Mouse (Mus musculus) liver, embryonic 12.5 days (tissue): ENCODE measurements around the gene Adcy9. TPM values are rescaled to one million over a fixed set of nuclear protein-coding genes. Genes with fewer than 3 reads are reported as not detected.

Source experiments
- ATAC-seq: fragments of 200-750 bp; cut with Nextera tagmentation; 2 replicates; pipeline ENCODE4 v1.8.0; 2017; ENCODE audit warnings: moderate number of reproducible peaks, mild to moderate bottlenecking, moderate library complexity
- H3K27ac ChIP-seq: fragments of 300-500 bp; sonication (generic); 2 replicates; pipeline ENCODE4 v1.5.1; 2016; ENCODE audit warnings: mild to moderate bottlenecking
- H3K27me3 ChIP-seq: fragments of 300-500 bp; sonication (generic); replicated peaks from 2 replicates; pipeline ENCODE4 v1.6.1; 2016; ENCODE audit warnings: mild to moderate bottlenecking, moderate library complexity
- H3K36me3 ChIP-seq: fragments of 300-500 bp; sonication (generic); 2 replicates; pipeline ENCODE4 v1.6.1; 2016; ENCODE audit warnings: mild to moderate bottlenecking, moderate library complexity
- H3K4me1 ChIP-seq: fragments of 300-500 bp; sonication (generic); 2 replicates; pipeline ENCODE4 v1.6.1; 2016
- H3K4me2 ChIP-seq: fragments of 300-500 bp; sonication (generic); 2 replicates; pipeline ENCODE4 v1.6.1; 2016; ENCODE audit warnings: mild to moderate bottlenecking, moderate library complexity
- H3K4me3 ChIP-seq: fragments of 300-500 bp; sonication (generic); 2 replicates; pipeline ENCODE4 v1.5.1; 2016; ENCODE audit warnings: mild to moderate bottlenecking, moderate library complexity
- H3K9ac ChIP-seq: fragments of 300-500 bp; sonication (generic); 2 replicates; pipeline ENCODE4 v1.6.1; 2016; ENCODE audit warnings: mild to moderate bottlenecking, moderate library complexity
- H3K9me3 ChIP-seq: fragments of 300-500 bp; sonication (generic); replicated peaks from 2 replicates; pipeline ENCODE4 v1.6.1; 2016; ENCODE audit warnings: mild to moderate bottlenecking, moderate library complexity
- WGBS: fragments of 180-500 bp; shearing (Covaris S2); methylation state at CpG from one replicate; pipeline ENCODE4 v1.1.7; 2016; ENCODE audit not compliant: insufficient replicate concordance; 5-methylcytosine and 5-hydroxymethylcytosine counted together
- polyA plus RNA-seq: library from polyadenylated mRNA; unstranded; fragments of >200 nt; fragmentation: Nextera tagmentation; extraction: Ambion mirVana; gene quantifications from 2 replicates; pipeline ENCODE4 v1.2.1, GENCODE M21; 2016

Adcy9 gene
- polyA plus RNA-seq, 1 experiment from 2014 or later = 1.6 TPM

DNA sequence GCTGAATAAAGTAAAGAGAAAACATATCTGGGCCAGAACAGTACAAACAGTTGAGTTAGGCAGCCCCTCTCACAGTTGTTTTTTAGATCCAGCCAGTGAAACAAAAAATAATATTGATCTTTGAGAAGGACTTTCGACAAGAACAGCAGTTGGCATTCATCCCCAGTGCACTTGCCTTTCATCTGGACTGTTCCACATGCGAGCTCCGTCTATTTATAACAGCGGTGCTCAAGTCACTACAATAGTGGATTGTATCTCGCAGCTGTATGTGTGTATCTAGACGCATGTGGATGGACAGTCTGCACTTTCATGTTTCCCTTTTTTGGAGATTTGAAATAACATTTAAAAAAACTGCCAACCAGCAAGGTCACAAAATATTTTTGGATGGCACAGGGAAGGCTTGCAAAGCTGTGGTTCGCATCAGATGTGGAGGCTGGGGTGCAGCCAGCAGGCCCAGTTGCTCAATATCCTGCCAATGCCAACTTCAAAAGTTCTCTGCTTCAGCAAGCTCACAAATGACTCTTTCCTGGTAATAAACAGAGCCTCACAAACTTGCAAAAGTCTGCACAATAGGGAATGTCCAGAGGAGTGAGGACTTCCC is 45.4 kb downstream of the Adcy9 start:
- Histone ChIP-seq H3K27ac (no peak overlapping the region), H3K4me2 (no peak overlapping the region), H3K9ac (no peak overlapping the region), H3K4me3 (no peak overlapping the region), H3K27me3 (no peaks in the 10 kb centered on the region), H3K9me3 (no peaks in the 10 kb centered on the region), H3K36me3 (no peaks in the 10 kb centered on the region), H3K4me1 (peaks cover 15% of the 10 kb centered on the region)
- 76% methylated on average over 7 of the region's 7 CpGs for WGBS
- ATAC-seq = no peak

DNA sequence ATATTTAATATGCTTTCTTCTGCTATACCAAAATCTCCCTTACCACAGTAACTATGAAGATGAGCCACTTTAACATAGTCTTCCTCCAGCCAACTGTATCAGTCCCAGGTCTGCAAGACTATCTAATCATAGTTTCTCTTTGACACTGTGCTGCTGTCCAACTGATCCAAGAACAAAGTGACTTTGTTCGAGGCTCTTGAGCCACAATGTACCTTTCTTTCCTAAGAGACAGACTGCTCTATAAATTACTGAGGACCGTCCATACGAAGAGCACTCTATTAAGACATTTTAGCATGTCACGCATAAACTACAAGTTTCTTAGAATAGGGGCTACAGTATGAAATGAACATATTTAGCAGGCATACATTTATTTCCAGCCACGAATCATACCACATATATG is 46.0 kb downstream of the Adcy9 start:
- Histone ChIP-seq H3K4me2 (no peak overlapping the region), H3K9me3 (no peaks in the 10 kb centered on the region), H3K4me1 (peaks cover 15% of the 10 kb centered on the region), H3K27me3 (no peaks in the 10 kb centered on the region), H3K27ac (no peak overlapping the region), H3K36me3 (no peaks in the 10 kb centered on the region), H3K4me3 (no peak overlapping the region), H3K9ac (no peak overlapping the region)
- ATAC-seq = no peak
- WGBS = 76% methylated on average over 5 of the region's 5 CpGs

DNA sequence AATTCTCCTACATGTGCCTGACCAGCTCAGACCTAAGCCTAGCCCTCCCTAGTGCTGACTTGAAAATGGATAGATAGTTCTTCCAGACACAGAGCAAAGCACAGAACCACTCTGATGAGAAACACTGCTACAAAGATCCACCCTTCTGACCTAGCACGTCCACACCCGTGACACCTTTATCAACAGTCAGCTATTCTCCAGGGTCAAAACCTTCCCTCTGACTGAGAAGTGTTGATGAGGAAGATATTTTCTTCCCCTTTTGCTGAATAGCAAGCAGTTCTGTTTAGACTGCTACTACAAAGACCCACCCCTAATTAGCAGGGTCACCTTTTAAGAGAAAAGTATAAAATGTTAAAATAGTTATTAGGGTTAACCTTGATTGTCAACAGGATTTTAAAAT is 49.3 kb downstream of the Adcy9 start:
- H3K27me3 ChIP-seq = no peaks in the 10 kb centered on the region
- ATAC-seq = no peak
- no peaks in the 10 kb centered on the region for H3K36me3 ChIP-seq
- no peaks in the 10 kb centered on the region for H3K9me3 ChIP-seq
- H3K4me2 ChIP-seq = no peak overlapping the region
- no peak overlapping the region for H3K4me3 ChIP-seq
- H3K9ac ChIP-seq = no peak overlapping the region
- peaks cover 35% of the 10 kb centered on the region for H3K4me1 ChIP-seq
- 28% methylated on average over 2 of the region's 2 CpGs for WGBS
- no peak overlapping the region for H3K27ac ChIP-seq

DNA sequence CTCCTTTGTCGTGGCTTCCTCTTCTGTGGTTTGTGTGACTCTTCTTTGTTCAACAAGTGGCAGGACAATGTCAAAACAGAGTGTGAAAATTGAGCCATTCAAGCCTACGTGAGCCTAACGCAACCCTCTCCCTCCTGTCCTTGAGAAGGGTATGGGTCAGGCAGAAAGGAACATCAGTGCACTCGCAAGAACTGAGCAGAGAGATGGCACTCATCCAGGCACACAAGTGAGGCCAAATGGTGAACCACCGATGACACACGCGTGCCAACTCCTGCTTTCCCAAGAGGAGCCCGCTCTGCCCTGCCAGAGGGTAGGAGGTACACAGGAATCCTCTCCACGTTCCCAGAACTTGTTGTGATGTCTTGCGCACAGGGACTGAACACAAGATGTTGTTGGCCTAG is 50.2 kb downstream of the Adcy9 start:
- Histone ChIP-seq H3K4me3 (no peak overlapping the region), H3K9ac (no peak overlapping the region), H3K4me1 (peaks cover 35% of the 10 kb centered on the region), H3K36me3 (no peaks in the 10 kb centered on the region), H3K9me3 (no peaks in the 10 kb centered on the region), H3K27me3 (no peaks in the 10 kb centered on the region), H3K27ac (no peak overlapping the region), H3K4me2 (no peak overlapping the region)
- ATAC-seq = no peak
- 78% methylated on average over 10 of the region's 10 CpGs for WGBS

DNA sequence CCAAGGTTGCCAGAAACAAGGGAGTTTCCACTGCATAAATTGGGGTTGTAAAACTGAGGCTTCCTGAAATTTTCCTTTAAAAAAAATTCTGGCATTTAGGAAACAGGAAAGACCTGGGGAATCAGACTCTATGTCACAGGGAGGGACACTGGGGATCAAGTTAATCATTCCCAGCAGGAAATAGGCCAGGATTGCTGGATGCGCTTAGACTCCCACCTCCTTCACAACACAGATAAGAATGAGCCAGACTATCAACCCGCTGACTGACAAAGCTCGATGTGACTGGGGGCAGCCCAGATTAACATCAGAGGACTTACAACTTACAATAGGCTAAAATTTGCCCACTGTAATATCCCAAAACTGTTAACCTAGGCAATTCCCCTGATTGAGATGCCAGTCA is 52.4 kb downstream of the Adcy9 start:
- peak; percentile 48; the same call in 1 of the 2 replicates for ATAC-seq
- Histone ChIP-seq H3K4me1 (peaks cover 45% of the 10 kb centered on the region), H3K4me2 (no peak overlapping the region), H3K36me3 (no peaks in the 10 kb centered on the region), H3K4me3 (no peak overlapping the region), H3K27me3 (no peaks in the 10 kb centered on the region), H3K9ac (no peak overlapping the region), H3K27ac (no peak overlapping the region), H3K9me3 (no peaks in the 10 kb centered on the region)
- WGBS = 36% methylated on average over 3 of the region's 3 CpGs

GRCm38 (mm10) chr16:4367291-4367690 is 53.0 kb downstream of the Adcy9 start:
- ATAC-seq = no peak
- no peaks in the 10 kb centered on the region for H3K9me3 ChIP-seq
- no peak overlapping the region for H3K9ac ChIP-seq
- H3K27ac ChIP-seq = no peak overlapping the region
- no peaks in the 10 kb centered on the region for H3K36me3 ChIP-seq
- peaks cover 45% of the 10 kb centered on the region for H3K4me1 ChIP-seq
- no peak overlapping the region for H3K4me3 ChIP-seq
- H3K27me3 ChIP-seq = no peaks in the 10 kb centered on the region
- no peak overlapping the region for H3K4me2 ChIP-seq
- WGBS = 89% methylated on average over 1 of the region's 1 CpGs

DNA sequence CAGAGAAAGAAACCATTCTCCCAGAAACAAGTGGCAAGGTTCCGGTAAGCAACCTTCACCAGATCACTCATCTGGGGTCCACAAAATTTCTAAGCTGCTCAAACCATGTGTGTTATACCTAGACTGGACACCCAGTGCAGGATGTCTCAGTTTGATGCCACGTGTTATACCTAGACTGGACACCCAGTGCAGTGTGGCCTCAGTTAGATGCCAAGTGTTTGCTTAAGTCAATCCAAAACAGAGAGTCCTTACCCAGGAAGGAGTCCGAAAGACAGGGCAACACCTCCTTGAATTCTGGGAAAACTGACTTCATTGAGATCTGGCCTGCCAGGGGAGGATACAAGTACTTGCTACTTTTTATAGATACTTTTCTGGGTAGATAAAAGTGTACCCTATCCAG is 53.6 kb downstream of the Adcy9 start:
- H3K27me3 ChIP-seq = no peaks in the 10 kb centered on the region
- H3K9me3 ChIP-seq = no peaks in the 10 kb centered on the region
- H3K9ac ChIP-seq = no peak overlapping the region
- H3K27ac ChIP-seq = no peak overlapping the region
- ATAC-seq = no peak
- peaks cover 41% of the 10 kb centered on the region for H3K4me1 ChIP-seq
- H3K36me3 ChIP-seq = no peaks in the 10 kb centered on the region
- no peak overlapping the region for H3K4me3 ChIP-seq
- no peak overlapping the region for H3K4me2 ChIP-seq
- 65% methylated on average over 3 of the region's 3 CpGs for WGBS

GRCm38 (mm10) chr16:4363341-4364116 is 56.8 kb downstream of the Adcy9 start:
- 43% methylated on average over 4 of the region's 4 CpGs for WGBS
- H3K4me3 ChIP-seq = no peak overlapping the region
- no peak overlapping the region for H3K4me2 ChIP-seq

DNA sequence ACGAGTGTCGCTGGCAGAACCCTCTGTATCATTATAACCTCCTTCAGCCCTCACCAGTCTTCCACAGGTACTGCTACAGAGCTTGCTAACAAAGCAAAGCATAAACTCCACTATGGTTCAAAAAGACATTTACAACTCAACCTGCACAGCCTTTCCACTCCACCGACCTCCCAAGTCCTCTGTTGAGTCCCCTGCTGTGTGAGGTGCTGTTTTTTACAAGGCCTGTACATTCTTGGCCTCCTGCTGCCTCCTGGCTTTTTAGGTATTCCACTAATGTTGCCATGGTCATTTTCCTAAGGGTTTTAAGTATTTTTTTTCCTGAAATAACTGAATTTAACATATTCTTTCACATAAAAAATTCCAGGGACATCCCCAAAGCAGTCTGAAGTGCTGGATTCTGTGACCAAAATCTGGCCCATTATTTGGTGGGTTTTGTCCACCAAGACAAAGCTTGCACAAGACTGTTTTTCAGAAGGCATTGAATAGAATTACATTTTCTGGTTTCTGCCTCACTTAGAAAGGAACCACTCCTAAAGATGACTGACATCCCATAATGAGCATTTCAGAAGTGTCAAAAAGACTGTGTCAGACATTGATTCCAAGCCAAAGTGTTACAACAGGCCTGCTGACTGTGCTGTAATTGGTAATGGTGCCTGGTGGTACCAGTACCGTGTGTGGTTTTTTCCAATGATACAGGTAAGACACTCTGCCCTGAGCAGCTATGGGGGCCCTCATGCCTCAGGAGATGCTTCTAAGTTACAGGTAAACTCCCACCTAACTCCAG is 64.8 kb downstream of the Adcy9 start:
- no peak overlapping the region for H3K9ac ChIP-seq
- no peak overlapping the region for H3K4me3 ChIP-seq
- H3K27me3 ChIP-seq = no peaks in the 10 kb centered on the region
- no peak overlapping the region for H3K4me2 ChIP-seq
- ATAC-seq = no peak
- no peak overlapping the region for H3K27ac ChIP-seq
- H3K9me3 ChIP-seq = no peaks in the 10 kb centered on the region
- WGBS = 65% methylated on average over 4 of the region's 4 CpGs
- no peaks in the 10 kb centered on the region for H3K4me1 ChIP-seq
- no peaks in the 10 kb centered on the region for H3K36me3 ChIP-seq

More at GRCm38 (mm10) chr16:4363341-4364116, 56.8 kb downstream of the Adcy9 start:
- H3K27ac ChIP-seq = no peak overlapping the region
- ATAC-seq = peak; percentile 85
- no peak overlapping the region for H3K9ac ChIP-seq
- no peaks in the 10 kb centered on the region for H3K27me3 ChIP-seq
- H3K36me3 ChIP-seq = no peaks in the 10 kb centered on the region
- no peaks in the 10 kb centered on the region for H3K9me3 ChIP-seq
- peaks cover 22% of the 10 kb centered on the region for H3K4me1 ChIP-seq

GRCm38 (mm10) chr16:4342579-4342978 is 77.7 kb downstream of the Adcy9 start:
- Histone ChIP-seq H3K9ac (no peak overlapping the region), H3K27ac (no peak overlapping the region), H3K4me1 (no peaks in the 10 kb centered on the region), H3K36me3 (0 out of 2 replicates have a peak, but pooled peaks cover 4% of the 10 kb centered on the region), H3K4me2 (no peak overlapping the region), H3K27me3 (no peaks in the 10 kb centered on the region), H3K9me3 (no peaks in the 10 kb centered on the region), H3K4me3 (no peak overlapping the region)
- 78% methylated on average over 7 of the region's 7 CpGs for WGBS
- ATAC-seq = no peak

- WGBS = 81% methylated on average over 14 of the region's 14 CpGs
- Histone ChIP-seq H3K27me3 (no peaks in the 10 kb centered on the region), H3K27ac (no peak overlapping the region), H3K9ac (no peak overlapping the region), H3K4me3 (no peak overlapping the region), H3K4me2 (no peak overlapping the region), H3K4me1 (no peaks in the 10 kb centered on the region), H3K9me3 (no peaks in the 10 kb centered on the region), H3K36me3 (0 out of 2 replicates have a peak, but pooled peaks cover 4% of the 10 kb centered on the region)
- no peak for ATAC-seq
These were observed 78.8 kb downstream of the Adcy9 start for GRCm38 (mm10) chr16:4341316-4342062.
